Mouse (Mus musculus): ENCODE results near the gene Sec63. TPM values are rescaled to one million over a fixed set of nuclear protein-coding genes. Genes with fewer than 3 reads are reported as not detected.

Sec63 gene
- polyA plus RNA-seq (2014; fragmentation: Nextera tagmentation; extraction: Ambion mirVana): 17.2 and 17.6 TPM in 2 replicates

GRCm38 (mm10) chr10:42760999-42761900 lies at the start of gene Sec63:
TSS of gene Sec63 (plus strand) at chr10:42761496.
- WGBS: 2% methylated on average over 53 of the region's 81 CpGs
- H3K36me3 ChIP-seq (replicated peaks; ENCODE audit: control insufficient read depth, insufficient read depth): no peaks in the 10 kb centered on the region

GRCm38 (mm10) chr10:42714676-42715075 lies 46.6 kb upstream of the Sec63 start:
- H3K36me3 ChIP-seq (replicated peaks; ENCODE audit: control insufficient read depth, insufficient read depth): no peaks in the 10 kb centered on the region
- DNase-seq (ENCODE audit: low spot score) (no peak), ATAC-seq (ENCODE audit: low FRiP score) (no peak)
- H3K4me3 ChIP-seq (replicated peaks; ENCODE audit: low read length): no peak overlapping the region
- H3K9ac ChIP-seq: no peak overlapping the region
- H3K4me1 ChIP-seq (replicated peaks; ENCODE audit: control insufficient read depth, insufficient read depth, low read length): peaks cover 8% of the 10 kb centered on the region
- no peak overlapping the region for H3K4me2 ChIP-seq (replicated peaks)
- H3K27ac ChIP-seq: no peak overlapping the region
- H3K9me3 ChIP-seq (ENCODE audit: control insufficient read depth, low read length): no peaks in the 10 kb centered on the region
- WGBS: 22% methylated on average over 9 of the region's 9 CpGs
- H3K27me3 ChIP-seq (ENCODE audit: control insufficient read depth, insufficient read depth, low read length): no peaks in the 10 kb centered on the region

More at GRCm38 (mm10) chr10:42760999-42761900, at the start of gene Sec63:
- peak within 1 kb of the TSS; percentile 93 for H3K9ac ChIP-seq
- no peaks in the 10 kb centered on the region for H3K27me3 ChIP-seq (ENCODE audit: control insufficient read depth, insufficient read depth, low read length)
- H3K27ac ChIP-seq: peak within 1 kb of the TSS; percentile 96
- no peaks in the 10 kb centered on the region for H3K9me3 ChIP-seq (ENCODE audit: control insufficient read depth, low read length)
- H3K4me1 ChIP-seq (replicated peaks; ENCODE audit: control insufficient read depth, insufficient read depth, low read length): peaks cover 25% of the 10 kb centered on the region
- H3K4me3 ChIP-seq (replicated peaks; ENCODE audit: low read length): peak within 1 kb of the TSS; percentile 98
- DNase-seq (ENCODE audit: low spot score) (peak; percentile 97), ATAC-seq (ENCODE audit: low FRiP score) (peak; percentile 97)
- H3K4me2 ChIP-seq (replicated peaks): peak within 1 kb of the TSS; percentile 91

GRCm38 (mm10) chr10:42715366-42716035 lies 45.8 kb upstream of the Sec63 start:
- ATAC-seq (ENCODE audit: low FRiP score): no peak
- H3K4me2 ChIP-seq (replicated peaks): peak overlapping the region; percentile 28

GRCm38 (mm10) chr10:42722116-42722515 lies 39.2 kb upstream of the Sec63 start:
- Histone ChIP-seq H3K36me3 (replicated peaks; ENCODE audit: control insufficient read depth, insufficient read depth) (no peaks in the 10 kb centered on the region), H3K4me3 (replicated peaks; ENCODE audit: low read length) (no peak overlapping the region), H3K4me2 (replicated peaks) (no peak overlapping the region), H3K9ac (no peak overlapping the region), H3K4me1 (replicated peaks; ENCODE audit: control insufficient read depth, insufficient read depth, low read length) (no peaks in the 10 kb centered on the region), H3K27ac (no peak overlapping the region), H3K9me3 (ENCODE audit: control insufficient read depth, low read length) (no peaks in the 10 kb centered on the region), H3K27me3 (ENCODE audit: control insufficient read depth, insufficient read depth, low read length) (no peaks in the 10 kb centered on the region)
- ATAC-seq (ENCODE audit: low FRiP score) (no peak), DNase-seq (ENCODE audit: low spot score) (no peak)
- WGBS: 95% methylated on average over 5 of the region's 5 CpGs

More at GRCm38 (mm10) chr10:42715366-42716035, 45.8 kb upstream of the Sec63 start:
- DNase-seq (ENCODE audit: low spot score): no peak
- Histone ChIP-seq H3K36me3 (replicated peaks; ENCODE audit: control insufficient read depth, insufficient read depth) (no peaks in the 10 kb centered on the region), H3K27me3 (ENCODE audit: control insufficient read depth, insufficient read depth, low read length) (no peaks in the 10 kb centered on the region), H3K9me3 (ENCODE audit: control insufficient read depth, low read length) (no peaks in the 10 kb centered on the region), H3K9ac (no peak overlapping the region), H3K4me1 (replicated peaks; ENCODE audit: control insufficient read depth, insufficient read depth, low read length) (peaks cover 8% of the 10 kb centered on the region), H3K4me3 (replicated peaks; ENCODE audit: low read length) (no peak overlapping the region), H3K27ac (no peak overlapping the region)
- WGBS: 22% methylated on average over 19 of the region's 19 CpGs

GRCm38 (mm10) chr10:42723275-42724232 lies 37.7 kb upstream of the Sec63 start:
- Histone ChIP-seq H3K27me3 (ENCODE audit: control insufficient read depth, insufficient read depth, low read length) (no peaks in the 10 kb centered on the region), H3K4me1 (replicated peaks; ENCODE audit: control insufficient read depth, insufficient read depth, low read length) (no peaks in the 10 kb centered on the region), H3K4me2 (replicated peaks) (no peak overlapping the region), H3K27ac (no peak overlapping the region), H3K9ac (no peak overlapping the region), H3K4me3 (replicated peaks; ENCODE audit: low read length) (no peak overlapping the region), H3K36me3 (replicated peaks; ENCODE audit: control insufficient read depth, insufficient read depth) (no peaks in the 10 kb centered on the region), H3K9me3 (ENCODE audit: control insufficient read depth, low read length) (no peaks in the 10 kb centered on the region)
- ATAC-seq (ENCODE audit: low FRiP score) (no peak), DNase-seq (ENCODE audit: low spot score) (no peak)
- WGBS: 74% methylated on average over 13 of the region's 13 CpGs

GRCm38 (mm10) chr10:42729607-42730006 lies 31.7 kb upstream of the Sec63 start:
- Histone ChIP-seq H3K9ac (no peak overlapping the region), H3K4me3 (replicated peaks; ENCODE audit: low read length) (no peak overlapping the region), H3K27me3 (ENCODE audit: control insufficient read depth, insufficient read depth, low read length) (no peaks in the 10 kb centered on the region), H3K4me2 (replicated peaks) (no peak overlapping the region), H3K36me3 (replicated peaks; ENCODE audit: control insufficient read depth, insufficient read depth) (no peaks in the 10 kb centered on the region), H3K9me3 (ENCODE audit: control insufficient read depth, low read length) (0 out of 2 replicates have a peak, but pooled peaks cover 2% of the 10 kb centered on the region), H3K4me1 (replicated peaks; ENCODE audit: control insufficient read depth, insufficient read depth, low read length) (no peaks in the 10 kb centered on the region), H3K27ac (no peak overlapping the region)
- DNase-seq (ENCODE audit: low spot score): no peak
- 87% methylated on average over 2 of the region's 2 CpGs for WGBS
- ATAC-seq (ENCODE audit: low FRiP score): no peak

GRCm38 (mm10) chr10:42734546-42735060 lies 26.7 kb upstream of the Sec63 start:
- Histone ChIP-seq H3K27ac (no peak overlapping the region), H3K36me3 (replicated peaks; ENCODE audit: control insufficient read depth, insufficient read depth) (no peaks in the 10 kb centered on the region), H3K4me1 (replicated peaks; ENCODE audit: control insufficient read depth, insufficient read depth, low read length) (no peaks in the 10 kb centered on the region), H3K27me3 (ENCODE audit: control insufficient read depth, insufficient read depth, low read length) (no peaks in the 10 kb centered on the region), H3K9me3 (ENCODE audit: control insufficient read depth, low read length) (0 out of 2 replicates have a peak, but pooled peaks cover 2% of the 10 kb centered on the region), H3K9ac (no peak overlapping the region), H3K4me2 (replicated peaks) (no peak overlapping the region), H3K4me3 (replicated peaks; ENCODE audit: low read length) (no peak overlapping the region)
- 69% methylated on average over 5 of the region's 5 CpGs for WGBS
- peak; percentile 74 for DNase-seq (ENCODE audit: low spot score)
- no peak for ATAC-seq (ENCODE audit: low FRiP score)

GRCm38 (mm10) chr10:42751813-42752212 lies 9.5 kb upstream of the Sec63 start:
- WGBS: 73% methylated on average over 10 of the region's 10 CpGs
- H3K4me1 ChIP-seq (replicated peaks; ENCODE audit: control insufficient read depth, insufficient read depth, low read length): no peaks in the 10 kb centered on the region
- ATAC-seq (ENCODE audit: low FRiP score) (no peak), DNase-seq (ENCODE audit: low spot score) (no peak)
- H3K9me3 ChIP-seq (ENCODE audit: control insufficient read depth, low read length): no peaks in the 10 kb centered on the region
- H3K9ac ChIP-seq: no peak overlapping the region
- no peaks in the 10 kb centered on the region for H3K27me3 ChIP-seq (ENCODE audit: control insufficient read depth, insufficient read depth, low read length)
- H3K27ac ChIP-seq: no peak overlapping the region
- no peaks in the 10 kb centered on the region for H3K36me3 ChIP-seq (replicated peaks; ENCODE audit: control insufficient read depth, insufficient read depth)
- no peak overlapping the region for H3K4me2 ChIP-seq (replicated peaks)
- H3K4me3 ChIP-seq (replicated peaks; ENCODE audit: low read length): no peak overlapping the region
